Mouse (Mus musculus): Measurements from ENCODE around the gene Gm4952.

GRCm38 (mm10) chr19:12599674-12600073 lies at the start of gene Gm4952:
- no peak for TF ChIP-seq POLR2A (IDR thresholded peaks at IDR 0.05; ENCODE audit: insufficient read length, low read depth)
- no peak for TF ChIP-seq MYOD1 (IDR thresholded peaks at IDR 0.05; ENCODE audit: control insufficient read depth in 1 of 3, insufficient read length in 2 of 3, low read depth in 2 of 3)
- TF ChIP-seq POLR2AphosphoS2 (IDR thresholded peaks at IDR 0.05; ENCODE audit: insufficient read length, low read depth), result no peak
- no peak for TF ChIP-seq E2F4 (IDR thresholded peaks at IDR 0.05; ENCODE audit: insufficient read depth)
- no peak for TF ChIP-seq USF1 (IDR thresholded peaks at IDR 0.05; ENCODE audit: low read depth)
- TF ChIP-seq TCF12 (IDR thresholded peaks at IDR 0.05; ENCODE audit: insufficient read depth, poor library complexity, severe bottlenecking), result no peak
- TF ChIP-seq TCF3 (IDR thresholded peaks at IDR 0.05; ENCODE audit: insufficient read length, low read depth), result no peak
- TF ChIP-seq MAX (IDR thresholded peaks at IDR 0.05; ENCODE audit: low read depth), result no peak

All from myocyte (in vitro differentiated cells).